10 mouse cellular contexts compared by ENCODE assay signal in genomic region chr8:95143805-95144630, GRCm38 (mm10). TPM values are rescaled to one million over a fixed set of nuclear protein-coding genes. Genes with fewer than 3 reads are reported as not detected.
DNase-seq lines count a peak whose midpoint lies in the region; ATAC-seq and TF ChIP-seq lines count a peak whose summit lies in the region.
"Had no signal": no experiment of that assay in that cellular context is flagged by ENCODE, and none has a peak within 500 bp of the region (broad histone marks: within the 10 kb centered on the region; RNA-seq: fewer than 3 reads in every experiment).

No protein-coding gene starts in this region.

- TF ChIP-seq POLR2A in brain, embryonic 14.5 days (IDR thresholded peaks at IDR 0.05; ENCODE audit: borderline replicate concordance, extremely low read depth, insufficient read depth, insufficient read length, poor library complexity, severe bottlenecking) = no peak

- ATAC-seq in kidney, embryonic 14.5 days (ENCODE audit: low FRiP score, low TSS enrichment) = no peak

- no peak overlapping the region for H3K9ac ChIP-seq in kidney, embryonic 14.5 days (ENCODE audit: low read depth, low read length)

- peak; percentile 86 for DNase-seq in kidney, adult 11 months
- DNase-seq in Muller cell, postnatal 12 days (ENCODE audit: inconsistent ontology term) = peak; percentile 79
- DNase-seq in brain, embryonic 14.5 days (ENCODE audit: low read depth) = peak; percentile 67
- DNase-seq in kidney, postnatal 14 days = peak; percentile 70
- no peak for DNase-seq in cerebellum, postnatal 4 days (ENCODE audit: low spot score in 2 of 2)
- DNase-seq in embryo, embryonic 10 days (ENCODE audit: low spot score) = no peak
- DNase-seq in left cerebral cortex, postnatal 14 days (ENCODE audit: low spot score in 2 of 2) = no peak

- intact Hi-C loops in left cerebral cortex, postnatal 14 days (cut with DNase I) = no loop called here

- WGBS in kidney, embryonic 14.5 days = 78% methylated on average over 6 of the region's 6 CpGs

- H3K4me2 ChIP-seq in kidney, embryonic 14.5 days (replicated peaks; ENCODE audit: low read depth, low read length) = no peak overlapping the region

- no peaks in the 10 kb centered on the region for H3K36me3 ChIP-seq in kidney, embryonic 14.5 days (ENCODE audit: control insufficient read depth, insufficient read depth, low read length)
- H3K36me3 ChIP-seq: limb, embryonic 13.5 days had no signal

- H3K4me3 ChIP-seq in kidney, embryonic 14.5 days (ENCODE audit: low read length) = no peak overlapping the region

- no peak overlapping the region for H3K27ac ChIP-seq in kidney, embryonic 14.5 days (ENCODE audit: low read depth, low read length)

- peaks cover 27% of the 10 kb centered on the region for H3K4me1 ChIP-seq in kidney, embryonic 14.5 days (ENCODE audit: control insufficient read depth, insufficient read depth, low read length)

- H3K27me3 ChIP-seq in kidney, embryonic 14.5 days (ENCODE audit: control insufficient read depth, insufficient read depth, low read length) = no peaks in the 10 kb centered on the region
- H3K27me3 ChIP-seq: Patski had no signal

- no peak for TF ChIP-seq CTCF in brain, embryonic 14.5 days (IDR thresholded peaks at IDR 0.05; ENCODE audit: borderline replicate concordance, extremely low read depth, insufficient read depth, insufficient read length)

- no peaks in the 10 kb centered on the region for H3K9me3 ChIP-seq in kidney, embryonic 14.5 days (ENCODE audit: control insufficient read depth, low read length)
- H3K9me3 ChIP-seq: limb, embryonic 13.5 days had no signal

RNA-seq across cellular contexts. Expression of gene Kifc3, which starts 58.6 kb away (rescaled TPM):
- polyA plus RNA-seq in kidney, embryonic 14.5 days (2014; fragmentation: Nextera tagmentation; extraction: Ambion mirVana) = 13.5 and 19.8 TPM in 2 replicates
- polyA plus RNA-seq in brain, embryonic 14.5 days (2012; rRNA removed) = 26.3 and 31.1 TPM in 2 replicates
- total RNA-seq in left cerebral cortex, postnatal 14 days (2021) = 10 to 100 TPM; 52.9 to 60.3 TPM

Comparison
In these comparisons a context has a peak if more than half of its experiments do, and no peak if none do; other contexts are left out.
1. DNase-seq: peak in kidney, adult 11 months (single experiment), Muller cell, postnatal 12 days (single experiment), brain, embryonic 14.5 days (single experiment) and kidney, postnatal 14 days (single experiment); none in cerebellum, postnatal 4 days (0 of 2), embryo, embryonic 10 days (single experiment) and left cerebral cortex, postnatal 14 days (0 of 2).